Mouse (Mus musculus) midbrain, postnatal 0 days (tissue): ENCODE measurements around the gene Hsd11b2. TPM values are rescaled to one million over a fixed set of nuclear protein-coding genes. Genes with fewer than 3 reads are reported as not detected.

ENCODE experiments used
- ATAC-seq: fragments of 200-750 bp; cut with Nextera tagmentation; 2 replicates; pipeline ENCODE4 v1.8.0; 2017; ENCODE audit warnings: moderate number of reproducible peaks, mild to moderate bottlenecking, moderate TSS enrichment, moderate library complexity; ENCODE audit not compliant: low FRiP score
- DNase-seq: peaks from one replicate; pipeline ENCODE4 v3.0.0-alpha.2; 2015; ENCODE audit warnings: low spot score
- H3K27ac ChIP-seq: fragments of 300-500 bp; sonication (generic); 2 replicates; pipeline ENCODE4 v1.5.1; 2014; ENCODE audit warnings: low read depth, mild to moderate bottlenecking, low read length, mixed read lengths
- H3K27me3 ChIP-seq: fragments of 300-500 bp; sonication (generic); 2 replicates; pipeline ENCODE4 v1.6.1; 2014; ENCODE audit warnings: low read length, control low read depth, mixed read lengths; ENCODE audit not compliant: insufficient read depth
- H3K36me3 ChIP-seq: fragments of 300-500 bp; sonication (generic); 2 replicates; pipeline ENCODE4 v1.6.1; 2014; ENCODE audit warnings: low read length, control low read depth, mixed read lengths; ENCODE audit not compliant: insufficient read depth
- H3K4me1 ChIP-seq: fragments of 300-500 bp; sonication (generic); 2 replicates; pipeline ENCODE4 v1.6.1; 2014; ENCODE audit warnings: mild to moderate bottlenecking, control low read depth, antibody characterized with exemption, low read length, mixed read lengths; ENCODE audit not compliant: insufficient read depth
- H3K4me2 ChIP-seq: fragments of 300-500 bp; sonication (generic); 2 replicates; pipeline ENCODE4 v1.6.1; 2014; ENCODE audit warnings: low read depth, mild to moderate bottlenecking, low read length, mixed read lengths; ENCODE audit not compliant: poor library complexity, severe bottlenecking
- H3K4me3 ChIP-seq: fragments of 300-500 bp; sonication (generic); 2 replicates; pipeline ENCODE4 v1.5.1; 2014; ENCODE audit warnings: low read depth, mild to moderate bottlenecking, low read length, moderate library complexity
- H3K9ac ChIP-seq: fragments of 300-500 bp; sonication (generic); replicated peaks from 2 replicates; pipeline ENCODE4 v1.6.1; 2014; ENCODE audit warnings: mild to moderate bottlenecking, low read length, moderate library complexity, mixed read lengths; ENCODE audit not compliant: poor library complexity, severe bottlenecking
- H3K9me3 ChIP-seq: fragments of 300-500 bp; sonication (generic); 2 replicates; pipeline ENCODE4 v1.6.1; 2016; ENCODE audit warnings: low read length, control low read depth
- CTCF ChIP-seq: IDR thresholded peaks from 2 replicates; pipeline ENCODE4 v1.5.1; 2016; ENCODE audit warnings: antibody characterized with exemption, mild to moderate bottlenecking
- WGBS: fragments of 180-500 bp; shearing (Covaris S2); extraction: QIAGEN DNeasy Blood & Tissue Kit; methylation state at CpG from one replicate; pipeline ENCODE4 v1.1.7; 2014; 5-methylcytosine and 5-hydroxymethylcytosine counted together
- polyA plus RNA-seq: library from polyadenylated mRNA; unstranded; fragments of >200 nt; fragmentation: Nextera tagmentation; extraction: Ambion mirVana; gene quantifications from 2 replicates; pipeline ENCODE4 v1.2.1, GENCODE M21; 2015
- total RNA-seq: library from RNA; depleted of rRNA; stranded (reverse); fragments of >200 nt; gene quantifications from 2 replicates; pipeline ENCODE4 v1.2.3, GENCODE M21; 2014

Gene Hsd11b2
- total and polyA plus RNA-seq, 2 experiments from 2014 or later = 0.88 to 1.9 TPM

DNA sequence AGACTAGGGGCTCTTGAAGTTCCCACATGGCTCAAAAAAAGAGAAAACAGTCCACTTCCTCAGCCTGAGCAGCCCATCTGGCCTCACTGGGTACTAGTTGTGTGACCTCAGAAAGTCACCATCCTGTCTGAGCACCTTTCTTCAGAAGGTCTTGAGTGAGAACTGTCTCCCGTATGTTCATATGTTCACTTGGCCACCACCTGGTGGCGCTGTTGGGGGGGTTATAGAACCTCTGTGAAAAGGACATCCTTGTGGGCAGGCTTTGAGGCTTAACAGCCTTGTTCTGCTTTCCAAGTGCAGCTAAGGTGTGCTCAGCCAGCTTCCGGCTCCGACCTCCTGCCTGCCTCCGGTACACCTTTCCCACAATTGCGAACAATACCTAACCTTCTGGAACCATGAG is 37.1 kb upstream of the Hsd11b2 start:
- Histone ChIP-seq H3K27ac (no peak overlapping the region), H3K36me3 (peaks cover 9% of the 10 kb centered on the region; the same call in 1 of the 2 replicates), H3K4me1 (no peaks in the 10 kb centered on the region), H3K4me3 (no peak overlapping the region), H3K9me3 (no peaks in the 10 kb centered on the region), H3K4me2 (no peak overlapping the region), H3K27me3 (no peaks in the 10 kb centered on the region), H3K9ac (no peak overlapping the region)
- no peak for DNase-seq
- TF ChIP-seq CTCF = peak; percentile 75
- no peak for ATAC-seq
- WGBS = 67% methylated on average over 6 of the region's 6 CpGs

DNA sequence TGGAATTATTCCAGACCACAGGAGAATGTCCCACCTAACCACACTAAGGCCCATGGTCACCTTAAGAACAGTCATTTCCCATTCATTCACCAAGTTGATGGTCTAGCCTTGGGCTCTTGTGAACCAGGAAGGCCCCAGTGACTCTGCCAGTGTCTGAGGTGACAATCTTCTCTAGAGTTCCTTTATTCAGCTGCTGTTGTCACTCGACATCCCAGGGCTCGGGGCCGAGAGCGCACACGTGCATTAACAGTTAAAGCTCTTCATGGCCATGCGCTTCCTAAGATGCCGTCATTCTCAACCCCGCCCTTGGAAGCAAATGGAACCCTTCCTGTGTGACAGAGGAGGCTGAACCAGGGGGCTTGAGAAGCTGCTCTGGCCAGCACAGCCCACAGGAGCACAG is 36.4 kb upstream of the Hsd11b2 start:
- H3K27me3 ChIP-seq = no peaks in the 10 kb centered on the region
- H3K4me1 ChIP-seq = no peaks in the 10 kb centered on the region
- no peak overlapping the region for H3K4me3 ChIP-seq
- no peaks in the 10 kb centered on the region for H3K9me3 ChIP-seq
- 90% methylated on average over 8 of the region's 8 CpGs for WGBS
- no peak for TF ChIP-seq CTCF
- H3K27ac ChIP-seq = no peak overlapping the region
- H3K9ac ChIP-seq = no peak overlapping the region
- H3K4me2 ChIP-seq = no peak overlapping the region
- no peak for ATAC-seq
- no peak for DNase-seq
- H3K36me3 ChIP-seq = peaks cover 8% of the 10 kb centered on the region; the same call in 1 of the 2 replicates

DNA sequence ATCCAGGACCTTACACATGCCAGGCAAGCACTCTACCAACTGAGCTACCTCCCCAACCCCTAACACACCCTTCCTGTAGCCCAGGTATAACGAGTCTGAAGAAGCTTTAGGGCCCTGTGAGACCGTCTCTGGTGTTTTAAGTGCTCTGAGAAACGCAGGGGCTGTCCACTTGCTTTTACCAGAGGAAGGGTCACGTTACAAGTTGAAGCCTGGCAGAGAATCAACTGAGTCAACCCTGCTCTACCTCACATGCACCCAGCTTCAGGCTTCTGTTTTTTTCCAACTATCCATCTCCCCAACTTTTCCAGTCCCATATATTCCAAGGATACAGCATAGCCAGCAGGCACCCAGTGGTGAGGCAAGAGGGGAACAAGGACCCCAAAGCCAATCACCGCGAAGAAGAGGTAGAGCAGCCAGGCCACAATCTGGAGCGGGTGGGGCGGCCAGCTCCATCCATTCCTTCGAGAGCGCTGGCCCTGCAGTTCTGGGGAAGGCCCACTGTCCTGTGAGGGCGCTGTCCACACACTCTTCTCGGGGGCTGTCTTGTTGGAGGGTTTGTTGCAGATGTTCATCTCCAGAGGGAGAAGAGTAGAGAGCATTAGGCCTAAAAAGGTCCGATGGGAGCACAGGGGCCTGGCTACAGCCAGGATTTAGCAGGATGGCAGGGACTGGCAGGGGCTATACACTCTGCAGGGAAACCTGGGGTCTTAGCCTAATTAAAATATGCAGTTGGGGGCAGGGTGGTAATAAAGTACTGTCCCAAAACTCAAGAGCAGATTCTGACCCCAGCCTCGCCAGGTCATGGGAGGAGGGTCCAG is 35.1 kb upstream of the Hsd11b2 start:
- no peak overlapping the region for H3K9ac ChIP-seq
- WGBS = 39% methylated on average over 14 of the region's 14 CpGs
- ATAC-seq = 0 out of 2 replicates have a peak, but pooled peaks have one; percentile 65
- DNase-seq = peak; percentile 63
- no peaks in the 10 kb centered on the region for H3K4me1 ChIP-seq
- H3K9me3 ChIP-seq = no peaks in the 10 kb centered on the region
- no peak overlapping the region for H3K4me2 ChIP-seq
- H3K36me3 ChIP-seq = peaks cover 8% of the 10 kb centered on the region; the same call in 1 of the 2 replicates
- TF ChIP-seq CTCF = peak; percentile 75
- no peak overlapping the region for H3K27ac ChIP-seq
- no peaks in the 10 kb centered on the region for H3K27me3 ChIP-seq
- no peak overlapping the region for H3K4me3 ChIP-seq

DNA sequence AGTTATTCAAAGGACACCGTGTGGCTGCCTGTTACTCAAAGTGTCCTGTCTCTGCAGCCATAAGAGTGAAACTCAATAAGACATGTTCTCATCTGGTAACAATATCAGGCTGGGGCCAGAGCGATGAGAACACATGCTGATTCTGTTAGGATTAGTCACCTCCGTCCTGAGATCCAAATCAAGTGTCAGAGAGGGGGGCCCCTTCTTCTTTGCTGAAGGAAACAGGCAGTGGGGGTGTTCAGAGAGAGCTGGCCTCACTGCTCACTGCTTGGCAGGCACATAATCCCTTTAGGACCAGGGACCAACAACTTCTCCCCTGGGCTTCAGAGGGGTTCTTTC is 34.6 kb upstream of the Hsd11b2 start:
- Histone ChIP-seq H3K4me3 (no peak overlapping the region), H3K36me3 (peaks cover 8% of the 10 kb centered on the region; the same call in 1 of the 2 replicates), H3K27ac (no peak overlapping the region), H3K4me2 (no peak overlapping the region), H3K27me3 (no peaks in the 10 kb centered on the region), H3K9me3 (no peaks in the 10 kb centered on the region), H3K9ac (no peak overlapping the region), H3K4me1 (no peaks in the 10 kb centered on the region)
- WGBS = 16% methylated on average over 3 of the region's 3 CpGs
- ATAC-seq (no peak), DNase-seq (no peak)
- no peak for TF ChIP-seq CTCF

DNA sequence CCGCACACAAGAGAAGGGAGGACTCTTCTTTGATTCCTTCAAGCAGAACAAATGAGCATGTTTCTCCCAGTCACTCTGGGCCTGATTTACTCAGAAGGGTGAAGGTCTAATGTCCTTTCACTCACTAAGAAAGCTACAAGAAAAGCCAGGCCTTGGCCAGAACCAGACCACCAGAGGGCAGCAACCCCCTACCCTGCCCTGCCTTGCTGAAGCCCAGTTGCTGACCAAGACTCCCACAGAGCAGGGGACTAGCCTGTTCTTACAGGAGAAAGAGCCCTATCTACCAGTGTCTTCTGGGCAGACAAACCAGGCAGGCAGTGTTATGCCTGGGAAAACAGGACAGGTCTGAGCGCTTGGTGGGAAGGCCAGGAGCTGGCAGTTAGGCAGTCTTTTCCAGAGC is 34.2 kb upstream of the Hsd11b2 start:
- Histone ChIP-seq H3K9me3 (no peaks in the 10 kb centered on the region), H3K9ac (no peak overlapping the region), H3K4me1 (no peaks in the 10 kb centered on the region), H3K4me3 (no peak overlapping the region), H3K36me3 (peaks cover 6% of the 10 kb centered on the region; the same call in 1 of the 2 replicates), H3K4me2 (no peak overlapping the region), H3K27me3 (no peaks in the 10 kb centered on the region), H3K27ac (no peak overlapping the region)
- ATAC-seq (0 out of 2 replicates have a peak, but pooled peaks have one; percentile 27), DNase-seq (peak; percentile 67)
- peak; percentile 72 for TF ChIP-seq CTCF
- 20% methylated on average over 2 of the region's 2 CpGs for WGBS

DNA sequence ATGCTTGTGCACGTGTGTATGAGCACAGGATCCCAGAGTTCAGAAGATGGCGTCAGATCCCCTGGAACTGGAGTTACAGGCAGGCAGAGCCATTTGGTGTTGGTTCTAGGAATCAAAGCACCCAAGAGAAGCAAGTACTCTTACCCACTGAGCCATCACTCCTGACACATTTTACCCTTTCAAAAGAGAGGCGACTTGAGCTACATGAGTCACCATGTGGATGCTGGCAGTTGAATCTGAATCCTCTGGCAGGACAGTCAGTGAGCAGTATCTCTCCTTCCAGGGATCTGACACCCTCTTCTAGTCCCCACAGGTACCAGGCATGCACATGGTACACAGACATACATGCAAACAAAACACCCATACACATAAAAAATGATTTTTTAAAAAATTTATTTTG is 30.5 kb upstream of the Hsd11b2 start:
- no peaks in the 10 kb centered on the region for H3K9me3 ChIP-seq
- no peaks in the 10 kb centered on the region for H3K27me3 ChIP-seq
- no peak overlapping the region for H3K27ac ChIP-seq
- DNase-seq (no peak), ATAC-seq (no peak)
- H3K4me2 ChIP-seq = no peak overlapping the region
- H3K9ac ChIP-seq = no peak overlapping the region
- 82% methylated on average over 3 of the region's 3 CpGs for WGBS
- no peak for TF ChIP-seq CTCF
- no peak overlapping the region for H3K4me3 ChIP-seq
- no peaks in the 10 kb centered on the region for H3K4me1 ChIP-seq
- no peaks in the 10 kb centered on the region for H3K36me3 ChIP-seq
